Mouse (Mus musculus) layer of hippocampus, postnatal 36 days (tissue): Measurements from ENCODE around the gene Lrmda. TPM values are rescaled to one million over a fixed set of nuclear protein-coding genes. Genes with fewer than 3 reads are reported as not detected.

Experiments
- DNase-seq, 2 experiments: peaks; one replicate each; pipeline ENCODE4 v3.0.0; 2022
- total RNA-seq, 2 experiments: library from RNA; stranded (reverse); gene quantifications; 2 replicates each; pipeline ENCODE4 v1.2.3; 2021

The Lrmda gene
- total RNA-seq, 2 experiments from 2014 or later = 0.87 to 1.0 TPM

- no peak for DNase-seq
Observed at GRCm38 (mm10) chr14:22043420-22043819, 23.9 kb downstream of the Lrmda start.

GRCm38 (mm10) chr14:22046262-22046856, 26.8 kb downstream of the Lrmda start:
- no peak for DNase-seq

- DNase-seq = no peak
Observed at GRCm38 (mm10) chr14:22048068-22048899, 28.8 kb downstream of the Lrmda start.

- no peak for DNase-seq
Observed at GRCm38 (mm10) chr14:22048900-22049199, 29.3 kb downstream of the Lrmda start.

GRCm38 (mm10) chr14:22049282-22049681, 29.8 kb downstream of the Lrmda start:
- no peak for DNase-seq

GRCm38 (mm10) chr14:22051941-22052664, 32.6 kb downstream of the Lrmda start:
- DNase-seq = no peak

GRCm38 (mm10) chr14:22055630-22056029, 36.1 kb downstream of the Lrmda start:
- no peak for DNase-seq

GRCm38 (mm10) chr14:22056246-22056645, 36.7 kb downstream of the Lrmda start:
- no peak for DNase-seq

GRCm38 (mm10) chr14:22058729-22059128, 39.2 kb downstream of the Lrmda start:
- no peak for DNase-seq

- no peak for DNase-seq
Observed at GRCm38 (mm10) chr14:22059348-22059861, 39.9 kb downstream of the Lrmda start.

- DNase-seq = no peak
Observed at GRCm38 (mm10) chr14:22060787-22061186, 41.3 kb downstream of the Lrmda start.

- DNase-seq = no peak
Observed at GRCm38 (mm10) chr14:22062117-22062855, 42.8 kb downstream of the Lrmda start.

GRCm38 (mm10) chr14:22069169-22069568, 49.7 kb downstream of the Lrmda start:
- no peak for DNase-seq

- DNase-seq = no peak
Observed at GRCm38 (mm10) chr14:22073385-22073784, 53.9 kb downstream of the Lrmda start.

- DNase-seq = no peak
Observed at GRCm38 (mm10) chr14:22074229-22074628, 54.7 kb downstream of the Lrmda start.

- DNase-seq = no peak
Observed at GRCm38 (mm10) chr14:22083931-22084330, 64.4 kb downstream of the Lrmda start.

GRCm38 (mm10) chr14:22085411-22085810, 65.9 kb downstream of the Lrmda start:
- DNase-seq = no peak

- no peak for DNase-seq
Observed at GRCm38 (mm10) chr14:22088604-22089003, 69.1 kb downstream of the Lrmda start.

- DNase-seq = no peak
Observed at GRCm38 (mm10) chr14:22089331-22089730, 69.8 kb downstream of the Lrmda start.

GRCm38 (mm10) chr14:22089866-22090470, 70.5 kb downstream of the Lrmda start:
- no peak for DNase-seq

GRCm38 (mm10) chr14:22090778-22091211, 71.3 kb downstream of the Lrmda start:
- no peak for DNase-seq

GRCm38 (mm10) chr14:22091306-22091705, 71.8 kb downstream of the Lrmda start:
- no peak for DNase-seq
